Mouse (Mus musculus) liver, embryonic 13.5 days (tissue): ENCODE measurements at regions not wholly inside any gene's neighbourhood (a gene's known extent, or its start where the extent isn't known, plus 50 kb on each side); places are given as distances from the start of the nearest gene placed in this dataset.

Experiments
- ATAC-seq: fragments of 200-750 bp; cut with Nextera tagmentation; 2 replicates; pipeline ENCODE4 v1.8.0; 2017; ENCODE audit warnings: low read depth, mild to moderate bottlenecking, moderate number of reproducible peaks, moderate library complexity
- DNase-seq: peaks from one replicate; pipeline ENCODE4 v3.0.0; 2022
- H3K27ac ChIP-seq: fragments of 300-500 bp; sonication (generic); 2 replicates; pipeline ENCODE4 v1.5.1; 2015; ENCODE audit warnings: moderate library complexity, mild to moderate bottlenecking, inconsistent platforms
- H3K27me3 ChIP-seq: fragments of 300-500 bp; sonication (generic); 2 replicates; pipeline ENCODE4 v1.6.1; 2015; ENCODE audit warnings: mild to moderate bottlenecking, inconsistent platforms
- H3K36me3 ChIP-seq: fragments of 300-500 bp; sonication (generic); 2 replicates; pipeline ENCODE4 v1.6.1; 2015; ENCODE audit warnings: mild to moderate bottlenecking, inconsistent platforms
- H3K4me1 ChIP-seq: fragments of 300-500 bp; sonication (generic); replicated peaks from 2 replicates; pipeline ENCODE4 v1.6.1; 2015; ENCODE audit warnings: inconsistent platforms
- H3K4me2 ChIP-seq: fragments of 300-500 bp; sonication (generic); 2 replicates; pipeline ENCODE4 v1.6.1; 2015; ENCODE audit warnings: inconsistent platforms, mild to moderate bottlenecking, moderate library complexity
- H3K4me3 ChIP-seq: fragments of 300-500 bp; sonication (generic); replicated peaks from 2 replicates; pipeline ENCODE4 v1.5.1; 2015; ENCODE audit warnings: mild to moderate bottlenecking, inconsistent platforms
- H3K9ac ChIP-seq: fragments of 300-500 bp; sonication (generic); 2 replicates; pipeline ENCODE4 v1.6.1; 2015; ENCODE audit warnings: mild to moderate bottlenecking, inconsistent platforms
- H3K9me3 ChIP-seq: fragments of 300-500 bp; sonication (generic); replicated peaks from 2 replicates; pipeline ENCODE4 v1.6.1; 2016; ENCODE audit warnings: inconsistent platforms
- WGBS: fragments of 180-500 bp; shearing (Covaris S2); methylation state at CpG from one replicate; pipeline ENCODE4 v1.1.7; 2015; ENCODE audit not compliant: insufficient replicate concordance; 5-methylcytosine and 5-hydroxymethylcytosine counted together

DNA sequence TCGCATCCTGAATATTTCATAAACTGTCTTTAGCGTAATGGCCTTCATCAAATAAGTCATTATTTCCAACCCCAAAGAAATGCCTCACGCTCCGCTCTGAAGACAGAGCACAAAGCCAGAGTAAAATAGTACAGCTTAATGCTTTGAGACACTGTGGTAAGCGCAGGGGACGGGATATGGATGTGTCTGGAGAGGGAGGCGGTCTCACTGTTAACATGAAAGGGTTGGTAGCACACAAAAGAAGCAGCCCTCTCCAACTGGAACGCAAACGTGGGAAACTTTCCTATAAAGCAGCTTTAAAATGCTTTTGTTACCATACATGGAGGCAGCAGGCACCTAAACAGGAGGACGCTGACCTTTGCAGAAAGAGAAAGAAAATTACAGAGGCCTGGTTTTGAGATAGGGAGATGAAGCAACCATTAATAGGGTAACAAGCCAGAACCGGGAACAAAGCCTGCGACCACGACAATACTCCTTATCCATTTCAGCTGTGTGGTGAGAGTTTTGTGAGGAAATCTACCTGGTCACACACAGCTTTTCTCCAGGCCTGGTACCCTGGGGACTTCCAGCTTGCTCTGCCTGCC lies 284.8 kb upstream of the Map3k7 start:
- no peak for DNase-seq
- H3K4me1 ChIP-seq: no peaks in the 10 kb centered on the region
- no peak for ATAC-seq
- no peaks in the 10 kb centered on the region for H3K36me3 ChIP-seq
- 68% methylated on average over 13 of the region's 13 CpGs for WGBS
- no peak overlapping the region for H3K9ac ChIP-seq
- H3K27ac ChIP-seq: no peak overlapping the region
- H3K4me3 ChIP-seq: no peak overlapping the region
- H3K9me3 ChIP-seq: no peaks in the 10 kb centered on the region
- no peaks in the 10 kb centered on the region for H3K27me3 ChIP-seq
- no peak overlapping the region for H3K4me2 ChIP-seq

- no peaks in the 10 kb centered on the region for H3K36me3 ChIP-seq
- no peaks in the 10 kb centered on the region for H3K27me3 ChIP-seq
- ATAC-seq: no peak
- H3K4me1 ChIP-seq: no peaks in the 10 kb centered on the region
- H3K27ac ChIP-seq: no peak overlapping the region
- no peaks in the 10 kb centered on the region for H3K9me3 ChIP-seq
- DNase-seq: no peak
- H3K4me2 ChIP-seq: no peak overlapping the region
- no peak overlapping the region for H3K4me3 ChIP-seq
- H3K9ac ChIP-seq: no peak overlapping the region
- WGBS: 36% methylated on average over 2 of the region's 2 CpGs
Measured at GRCm38 (mm10) chr4:31680958-31681357, 282.9 kb upstream of the Map3k7 start.

GRCm38 (mm10) chr4:31689083-31689482 lies 274.8 kb upstream of the Map3k7 start:
- ATAC-seq (no peak), DNase-seq (no peak)
- 56% methylated on average over 2 of the region's 2 CpGs for WGBS
- Histone ChIP-seq H3K9me3 (no peaks in the 10 kb centered on the region), H3K27me3 (no peaks in the 10 kb centered on the region), H3K4me2 (no peak overlapping the region), H3K36me3 (no peaks in the 10 kb centered on the region), H3K9ac (no peak overlapping the region), H3K4me1 (no peaks in the 10 kb centered on the region), H3K27ac (no peak overlapping the region), H3K4me3 (no peak overlapping the region)

GRCm38 (mm10) chr4:31697769-31698505 lies 266.0 kb upstream of the Map3k7 start:
- H3K9ac ChIP-seq: no peak overlapping the region
- H3K27me3 ChIP-seq: no peaks in the 10 kb centered on the region
- WGBS: 59% methylated on average over 9 of the region's 9 CpGs
- H3K36me3 ChIP-seq: no peaks in the 10 kb centered on the region
- no peaks in the 10 kb centered on the region for H3K4me1 ChIP-seq
- H3K4me2 ChIP-seq: no peak overlapping the region
- no peak overlapping the region for H3K4me3 ChIP-seq
- DNase-seq: no peak
- ATAC-seq: no peak
- no peaks in the 10 kb centered on the region for H3K9me3 ChIP-seq
- H3K27ac ChIP-seq: no peak overlapping the region

- no peaks in the 10 kb centered on the region for H3K4me1 ChIP-seq
- H3K36me3 ChIP-seq: no peaks in the 10 kb centered on the region
- H3K9ac ChIP-seq: no peak overlapping the region
- no peaks in the 10 kb centered on the region for H3K27me3 ChIP-seq
- 36% methylated on average over 4 of the region's 4 CpGs for WGBS
- ATAC-seq: no peak
- no peak overlapping the region for H3K4me2 ChIP-seq
- no peak overlapping the region for H3K4me3 ChIP-seq
- no peaks in the 10 kb centered on the region for H3K9me3 ChIP-seq
- no peak for DNase-seq
- H3K27ac ChIP-seq: no peak overlapping the region
Measured at GRCm38 (mm10) chr4:31698506-31698782, 265.5 kb upstream of the Map3k7 start.

GRCm38 (mm10) chr4:31699296-31699695 lies 264.6 kb upstream of the Map3k7 start:
- H3K4me3 ChIP-seq: no peak overlapping the region
- no peak overlapping the region for H3K27ac ChIP-seq
- WGBS: 65% methylated on average over 5 of the region's 5 CpGs
- H3K4me1 ChIP-seq: no peaks in the 10 kb centered on the region
- H3K27me3 ChIP-seq: no peaks in the 10 kb centered on the region
- no peaks in the 10 kb centered on the region for H3K9me3 ChIP-seq
- ATAC-seq (no peak), DNase-seq (no peak)
- H3K4me2 ChIP-seq: no peak overlapping the region
- no peaks in the 10 kb centered on the region for H3K36me3 ChIP-seq
- H3K9ac ChIP-seq: no peak overlapping the region

DNA sequence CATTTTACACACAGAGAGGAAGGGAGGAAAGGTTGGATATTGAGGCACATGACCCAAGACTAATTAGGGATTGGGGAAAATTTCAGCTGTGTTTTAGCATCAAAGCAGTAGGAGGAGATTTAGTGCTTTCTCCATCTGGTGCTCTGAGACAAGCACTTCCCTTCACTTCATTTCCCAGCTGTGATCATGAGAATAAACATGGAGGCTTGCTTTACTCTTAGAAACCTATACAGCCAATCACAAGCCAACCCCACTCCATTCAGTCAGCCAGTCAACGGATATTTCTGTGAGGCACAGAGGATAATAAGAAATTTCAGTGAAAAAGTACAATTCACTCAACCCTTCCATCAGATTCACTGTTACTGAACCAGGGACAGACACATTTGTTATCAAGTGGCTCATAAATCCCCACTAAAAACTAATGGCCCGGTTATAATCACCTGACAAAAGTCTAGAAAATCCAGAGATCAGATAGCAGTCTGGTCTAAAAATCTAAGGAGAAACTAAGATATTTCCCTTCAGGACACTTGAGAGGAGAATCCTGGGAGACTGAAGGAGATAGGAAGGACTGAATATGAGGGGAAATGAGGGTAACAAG lies 249.7 kb upstream of the Map3k7 start:
- Histone ChIP-seq H3K9me3 (no peaks in the 10 kb centered on the region), H3K4me1 (no peaks in the 10 kb centered on the region), H3K4me2 (no peak overlapping the region), H3K27ac (no peak overlapping the region), H3K4me3 (no peak overlapping the region), H3K9ac (no peak overlapping the region), H3K36me3 (no peaks in the 10 kb centered on the region), H3K27me3 (no peaks in the 10 kb centered on the region)
- DNase-seq (no peak), ATAC-seq (no peak)
- 53% methylated on average over 2 of the region's 2 CpGs for WGBS

GRCm38 (mm10) chr4:31723501-31723900 lies 240.4 kb upstream of the Map3k7 start:
- Histone ChIP-seq H3K36me3 (no peaks in the 10 kb centered on the region), H3K4me1 (no peaks in the 10 kb centered on the region), H3K4me2 (no peak overlapping the region), H3K4me3 (no peak overlapping the region), H3K9me3 (no peaks in the 10 kb centered on the region), H3K27me3 (no peaks in the 10 kb centered on the region), H3K27ac (no peak overlapping the region), H3K9ac (no peak overlapping the region)
- ATAC-seq (no peak), DNase-seq (no peak)
- 57% methylated on average over 7 of the region's 7 CpGs for WGBS

DNA sequence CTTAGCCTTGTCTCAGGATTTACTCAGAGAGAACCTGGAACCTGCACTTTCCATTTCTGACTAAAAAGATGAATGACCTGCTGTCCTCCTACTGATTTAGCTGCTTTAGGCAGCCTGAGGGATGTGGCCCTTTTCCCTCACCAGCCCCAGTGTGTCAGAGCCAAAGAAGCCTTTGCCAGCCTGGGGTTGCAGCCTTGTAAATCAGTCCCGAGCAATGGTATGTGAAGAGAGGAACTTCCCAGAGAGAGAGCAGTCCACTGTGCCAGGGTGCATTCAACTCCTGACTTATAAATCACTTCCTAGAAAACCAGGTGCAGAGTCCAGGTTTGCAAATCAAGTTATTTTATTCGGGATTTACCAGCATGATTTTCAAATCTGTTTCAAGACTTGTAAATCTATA lies 239.5 kb upstream of the Map3k7 start:
- 47% methylated on average over 2 of the region's 2 CpGs for WGBS
- Histone ChIP-seq H3K4me3 (no peak overlapping the region), H3K9me3 (no peaks in the 10 kb centered on the region), H3K36me3 (no peaks in the 10 kb centered on the region), H3K27ac (no peak overlapping the region), H3K27me3 (no peaks in the 10 kb centered on the region), H3K4me1 (no peaks in the 10 kb centered on the region), H3K9ac (no peak overlapping the region), H3K4me2 (no peak overlapping the region)
- no peak for ATAC-seq
- DNase-seq: no peak

DNA sequence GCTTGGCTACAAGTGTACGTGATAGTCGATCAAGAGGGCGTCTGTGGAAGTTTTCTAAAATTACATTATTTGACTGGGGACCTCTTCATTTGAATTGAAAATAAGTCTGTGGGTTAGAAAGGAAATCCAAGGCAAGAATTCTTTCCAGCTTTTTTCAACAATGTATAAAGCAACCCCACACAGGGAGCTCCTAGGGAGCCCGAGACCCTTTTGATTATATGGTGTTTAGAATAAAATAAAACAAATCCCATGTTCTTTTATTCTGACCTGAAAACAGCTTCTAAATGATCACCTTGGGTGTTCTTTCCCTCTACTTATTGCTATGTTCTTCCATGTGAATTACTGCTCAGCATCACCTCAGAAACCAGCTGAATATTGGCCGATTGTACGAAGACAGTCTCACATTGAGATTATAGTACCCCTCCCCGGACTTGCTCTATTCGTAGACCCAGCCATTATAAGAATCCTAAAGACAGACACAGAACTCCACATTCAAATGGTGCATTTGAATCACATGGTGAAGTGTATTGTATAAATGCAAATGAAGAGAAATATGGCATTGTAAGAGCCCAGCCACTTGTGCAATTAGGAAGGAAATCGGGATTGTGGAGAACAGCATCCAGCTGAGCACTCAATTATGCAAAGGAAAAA lies 236.3 kb upstream of the Map3k7 start:
- no peaks in the 10 kb centered on the region for H3K36me3 ChIP-seq
- no peak for DNase-seq
- H3K4me1 ChIP-seq: no peaks in the 10 kb centered on the region
- H3K27ac ChIP-seq: no peak overlapping the region
- H3K9me3 ChIP-seq: no peaks in the 10 kb centered on the region
- no peak for ATAC-seq
- 82% methylated on average over 9 of the region's 9 CpGs for WGBS
- H3K9ac ChIP-seq: no peak overlapping the region
- H3K4me3 ChIP-seq: no peak overlapping the region
- no peaks in the 10 kb centered on the region for H3K27me3 ChIP-seq
- no peak overlapping the region for H3K4me2 ChIP-seq

DNA sequence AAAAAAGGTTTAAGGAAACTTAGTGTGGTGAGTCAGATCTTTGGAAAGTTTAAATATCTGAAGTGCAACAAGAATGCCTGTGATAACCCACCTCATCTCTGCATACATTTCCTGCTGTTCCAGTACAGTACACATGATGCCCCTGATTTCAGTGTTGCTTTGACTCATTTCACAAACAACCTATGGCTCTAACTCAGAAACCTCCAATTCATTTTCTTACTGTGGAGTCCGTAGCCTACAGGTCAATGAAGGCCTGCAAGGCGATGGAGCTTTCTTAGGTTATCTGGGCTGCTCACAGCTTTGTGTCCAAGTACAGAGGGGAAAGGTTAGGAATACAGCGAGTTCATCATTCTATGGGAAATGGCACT lies 235.8 kb upstream of the Map3k7 start:
- DNase-seq: no peak
- Histone ChIP-seq H3K4me1 (no peaks in the 10 kb centered on the region), H3K27ac (no peak overlapping the region), H3K4me2 (no peak overlapping the region), H3K9me3 (no peaks in the 10 kb centered on the region), H3K9ac (no peak overlapping the region), H3K36me3 (no peaks in the 10 kb centered on the region), H3K4me3 (no peak overlapping the region), H3K27me3 (no peaks in the 10 kb centered on the region)
- ATAC-seq: no peak
- WGBS: 45% methylated on average over 3 of the region's 3 CpGs

GRCm38 (mm10) chr4:31743776-31744175 lies 220.1 kb upstream of the Map3k7 start:
- DNase-seq: no peak
- H3K9ac ChIP-seq: no peak overlapping the region
- no peaks in the 10 kb centered on the region for H3K9me3 ChIP-seq
- no peak overlapping the region for H3K4me2 ChIP-seq
- H3K4me3 ChIP-seq: no peak overlapping the region
- H3K36me3 ChIP-seq: no peaks in the 10 kb centered on the region
- WGBS: 55% methylated on average over 3 of the region's 3 CpGs
- no peak for ATAC-seq
- H3K4me1 ChIP-seq: no peaks in the 10 kb centered on the region
- H3K27ac ChIP-seq: no peak overlapping the region
- no peaks in the 10 kb centered on the region for H3K27me3 ChIP-seq
